Mouse (Mus musculus) lung, postnatal 14 days (tissue): Measurements from ENCODE around the gene Ptprt.

Experiments used
- DNase-seq: peaks from one replicate; pipeline ENCODE4 v3.0.0; 2021

Gene Ptprt

GRCm38 (mm10) chr2:161907214-161907613, 753.7 kb downstream of the Ptprt start:
- no peak for DNase-seq

- no peak for DNase-seq
Measured at GRCm38 (mm10) chr2:161902196-161902595, 758.8 kb downstream of the Ptprt start.

- DNase-seq, result no peak
Measured at GRCm38 (mm10) chr2:161884446-161884845, 776.5 kb downstream of the Ptprt start.

GRCm38 (mm10) chr2:161882580-161882979, 778.4 kb downstream of the Ptprt start:
- DNase-seq, result no peak

- no peak for DNase-seq
Measured at GRCm38 (mm10) chr2:161880941-161881340, 780.0 kb downstream of the Ptprt start.

- DNase-seq, result no peak
Measured at GRCm38 (mm10) chr2:161865231-161865630, 795.7 kb downstream of the Ptprt start.

- DNase-seq, result no peak
Measured at GRCm38 (mm10) chr2:161858813-161859212, 802.1 kb downstream of the Ptprt start.

GRCm38 (mm10) chr2:161858361-161858760, 802.6 kb downstream of the Ptprt start:
- no peak for DNase-seq

GRCm38 (mm10) chr2:161835001-161835400, 825.9 kb downstream of the Ptprt start:
- no peak for DNase-seq

GRCm38 (mm10) chr2:161833846-161834245, 827.1 kb downstream of the Ptprt start:
- DNase-seq, result no peak

- DNase-seq, result no peak
Measured at GRCm38 (mm10) chr2:161813326-161813725, 847.6 kb downstream of the Ptprt start.

- DNase-seq, result peak; percentile 22
Measured at GRCm38 (mm10) chr2:161808086-161808801, 852.7 kb downstream of the Ptprt start.

- DNase-seq, result no peak
Measured at GRCm38 (mm10) chr2:161806287-161807007, 854.5 kb downstream of the Ptprt start.

- DNase-seq, result no peak
Measured at GRCm38 (mm10) chr2:161799946-161800345, 861.0 kb downstream of the Ptprt start.

GRCm38 (mm10) chr2:161767528-161767927, 893.4 kb downstream of the Ptprt start:
- no peak for DNase-seq

GRCm38 (mm10) chr2:161713024-161713423, 947.9 kb downstream of the Ptprt start:
- no peak for DNase-seq

GRCm38 (mm10) chr2:161709316-161709715, 951.6 kb downstream of the Ptprt start:
- DNase-seq, result no peak

GRCm38 (mm10) chr2:161706386-161706915, 954.5 kb downstream of the Ptprt start:
- DNase-seq, result no peak

GRCm38 (mm10) chr2:161704811-161705210, 956.1 kb downstream of the Ptprt start:
- no peak for DNase-seq

GRCm38 (mm10) chr2:161704410-161704809, 956.5 kb downstream of the Ptprt start:
- peak; percentile 16 for DNase-seq

GRCm38 (mm10) chr2:161695819-161696218, 965.1 kb downstream of the Ptprt start:
- no peak for DNase-seq

- DNase-seq, result no peak
Measured at GRCm38 (mm10) chr2:161668302-161668986, 992.5 kb downstream of the Ptprt start.

- DNase-seq, result no peak
Measured at GRCm38 (mm10) chr2:161661912-161662311, 999.0 kb downstream of the Ptprt start.
